Mouse (Mus musculus) adrenal gland, postnatal 25 days (tissue): ENCODE data around the gene 1110008L16Rik. TPM values are rescaled to one million over a fixed set of nuclear protein-coding genes. Genes with fewer than 3 reads are reported as not detected.
"Not testable (repeated sequence)": the region's sequence is repeated elsewhere in the genome, so short reads cannot be mapped to it uniquely, and the experiment has no call there.

ENCODE experiments used
- DNase-seq: peaks from one replicate; pipeline ENCODE4 v3.0.0; 2021; ENCODE audit warnings: mixed read lengths
- long read RNA-seq: library from polyadenylated mRNA; stranded (forward); transcript quantifications from one replicate; pipeline ENCODE4 v2.0.0, GENCODE M21; 2021
- total RNA-seq: library from RNA; stranded (reverse); gene quantifications from 2 replicates; pipeline ENCODE4 v1.2.3, GENCODE M21; 2021

1110008L16Rik gene
- 19.3 and 21.3 TPM in 2 replicates for total RNA-seq
- long read RNA-seq, transcript 1110008L16Rik-201 (7 exons, 3,122 nt) = major isoform, 10 of 14 reads
- long read RNA-seq, partial matches to known transcripts = 2 of 14 reads
- long read RNA-seq, other reads (novel, unspliced or antisense) = 2 of 14 reads

DNA sequence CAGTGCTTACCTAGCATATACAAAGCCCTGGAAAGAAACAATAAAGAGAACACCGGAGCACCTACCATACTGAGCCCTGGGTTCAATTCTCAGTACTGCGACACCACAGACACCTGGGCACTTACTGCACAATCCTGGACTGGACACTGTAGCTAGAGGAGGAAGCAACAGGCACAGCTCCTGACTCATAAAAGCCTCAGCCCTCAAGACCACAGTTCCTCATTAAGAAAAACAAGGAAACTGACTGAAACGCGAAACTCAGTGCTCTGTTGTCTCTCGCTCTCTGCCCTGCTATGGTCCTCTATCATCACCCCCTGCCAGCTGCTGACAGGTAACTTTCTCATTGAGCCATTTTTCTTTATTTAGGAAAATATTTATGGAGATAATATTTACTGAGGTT, at the start of gene 1110008L16Rik:
1110008L16Rik (plus strand) TSS at position 242 of the 400 bp plus-strand sequence.
- no peak for DNase-seq

DNA sequence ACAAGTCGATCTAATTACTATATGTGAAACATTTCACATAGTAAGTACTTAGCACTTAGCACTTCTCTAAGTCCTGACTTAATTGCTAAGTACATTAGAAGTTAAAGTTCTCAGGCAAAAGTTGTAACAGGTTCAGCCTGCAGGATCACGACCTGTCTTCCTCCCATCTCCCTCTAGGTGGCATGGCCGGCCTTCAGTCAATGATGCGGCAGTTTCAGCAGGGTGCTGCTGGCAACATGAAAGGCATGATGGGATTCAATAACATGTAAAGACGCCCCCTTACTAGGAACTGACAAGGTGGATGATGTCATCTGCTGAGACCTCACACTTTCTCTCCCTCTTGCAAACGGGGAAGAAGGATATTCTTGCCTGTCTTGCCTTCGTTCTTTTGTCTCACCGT, 37.4 kb upstream of the 1110008L16Rik start:
- not testable (repeated sequence) for DNase-seq

DNA sequence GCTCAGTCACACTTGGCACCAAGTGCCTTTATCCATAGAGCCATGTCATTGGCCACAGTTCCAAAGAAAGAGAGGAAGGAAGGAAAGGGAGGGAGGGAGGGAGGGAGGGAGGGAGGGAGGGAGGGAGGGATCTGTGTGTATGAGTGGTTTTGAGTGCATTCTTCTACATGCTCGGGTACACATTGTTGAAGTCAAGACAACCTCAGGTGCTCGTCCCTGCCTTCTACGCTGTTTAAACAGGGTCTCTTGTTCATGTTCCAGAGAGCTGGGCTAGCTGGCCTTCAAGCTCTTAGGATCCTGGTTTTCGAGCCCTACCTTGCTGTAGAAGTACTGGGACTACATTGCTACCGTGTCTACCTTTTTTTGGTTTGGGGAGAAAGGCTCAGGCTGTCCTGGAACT, 36.0 kb upstream of the 1110008L16Rik start:
- not testable (repeated sequence) for DNase-seq

DNA sequence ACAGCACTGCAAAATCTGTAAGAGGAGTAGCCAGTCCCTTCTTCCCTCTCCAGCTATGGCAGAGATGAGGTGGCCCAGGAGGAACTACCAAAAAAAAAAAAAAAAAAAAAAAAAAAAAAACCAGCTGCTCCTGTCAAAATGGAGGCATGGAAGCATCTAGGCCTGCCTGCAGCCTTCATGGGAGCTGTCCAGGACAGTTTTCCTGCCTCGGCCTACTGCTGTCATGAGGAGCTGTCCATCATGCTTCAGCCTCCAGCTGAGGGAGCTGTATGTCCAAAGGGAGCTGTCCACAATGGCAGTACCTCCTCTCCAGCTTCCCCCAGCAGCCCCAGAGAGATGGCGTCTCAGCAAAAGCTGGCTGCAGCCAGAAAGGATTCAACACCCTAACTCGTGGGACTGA, 27.1 kb upstream of the 1110008L16Rik start:
- DNase-seq = no peak

DNA sequence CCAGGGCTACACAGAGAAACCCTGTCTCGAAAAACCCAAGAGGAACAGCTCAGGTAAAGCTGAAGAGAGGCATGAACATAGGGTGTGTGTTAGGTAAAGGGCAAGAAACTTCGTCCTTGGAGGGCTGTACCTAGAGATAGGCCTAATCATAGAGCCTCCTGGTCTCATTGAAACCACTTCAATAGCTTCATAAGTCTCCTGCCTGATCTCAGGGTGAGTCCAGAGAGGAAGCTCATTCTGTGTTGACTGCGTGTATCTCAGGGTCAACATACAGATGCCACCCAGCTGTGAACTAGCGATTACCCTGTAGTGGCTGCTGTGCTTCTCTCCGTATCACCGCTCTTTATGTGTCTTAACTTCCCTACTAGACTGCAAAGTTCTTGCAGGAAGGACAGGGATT, 21.8 kb upstream of the 1110008L16Rik start:
- DNase-seq = not testable (repeated sequence)

DNA sequence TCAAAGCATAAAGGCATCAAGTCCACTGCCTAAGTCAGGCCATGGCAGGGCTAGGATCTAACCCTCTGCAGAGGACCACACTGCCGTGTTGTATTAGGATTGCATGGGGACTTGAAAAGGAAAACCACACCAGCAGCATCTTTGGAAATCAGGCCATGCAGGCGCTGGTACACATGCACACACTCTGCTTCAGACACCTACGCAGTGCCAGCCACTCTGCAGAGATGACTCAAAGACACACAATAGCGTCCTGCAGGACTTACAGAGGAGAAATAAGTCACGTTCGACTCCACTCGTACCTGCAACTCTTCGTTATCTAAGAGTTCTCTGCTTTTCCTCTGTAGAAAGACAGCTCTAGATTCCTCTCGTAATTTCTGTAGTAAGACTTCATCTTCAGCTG, 1.3 kb upstream of the 1110008L16Rik start:
- DNase-seq = no peak

DNA sequence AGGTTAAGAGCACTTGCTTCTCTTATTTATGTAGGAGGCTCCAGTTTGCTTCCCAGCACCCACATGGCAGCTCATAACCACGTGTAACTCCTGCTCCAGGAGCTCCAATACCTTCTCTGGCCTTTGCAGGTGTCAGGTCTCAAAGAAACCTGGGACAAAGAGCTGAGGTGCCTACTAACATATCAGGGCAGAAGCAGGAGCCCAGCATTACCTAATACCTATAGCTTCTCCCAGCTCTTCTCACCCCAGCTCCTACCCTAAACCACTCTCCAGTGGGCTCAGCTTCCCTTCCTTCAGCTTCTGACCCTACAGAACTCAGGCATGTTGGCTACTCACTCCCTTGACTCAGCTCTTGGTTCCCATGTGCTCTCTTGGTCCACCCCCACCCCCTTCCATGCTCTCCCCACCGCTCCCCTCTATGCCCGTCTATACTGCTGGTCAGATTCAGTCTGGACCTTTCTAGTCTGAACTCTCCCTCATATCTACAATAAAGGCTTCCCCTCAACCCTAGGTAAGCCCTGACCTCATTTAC, 1.5 kb downstream of the 1110008L16Rik start:
- DNase-seq = no peak

DNA sequence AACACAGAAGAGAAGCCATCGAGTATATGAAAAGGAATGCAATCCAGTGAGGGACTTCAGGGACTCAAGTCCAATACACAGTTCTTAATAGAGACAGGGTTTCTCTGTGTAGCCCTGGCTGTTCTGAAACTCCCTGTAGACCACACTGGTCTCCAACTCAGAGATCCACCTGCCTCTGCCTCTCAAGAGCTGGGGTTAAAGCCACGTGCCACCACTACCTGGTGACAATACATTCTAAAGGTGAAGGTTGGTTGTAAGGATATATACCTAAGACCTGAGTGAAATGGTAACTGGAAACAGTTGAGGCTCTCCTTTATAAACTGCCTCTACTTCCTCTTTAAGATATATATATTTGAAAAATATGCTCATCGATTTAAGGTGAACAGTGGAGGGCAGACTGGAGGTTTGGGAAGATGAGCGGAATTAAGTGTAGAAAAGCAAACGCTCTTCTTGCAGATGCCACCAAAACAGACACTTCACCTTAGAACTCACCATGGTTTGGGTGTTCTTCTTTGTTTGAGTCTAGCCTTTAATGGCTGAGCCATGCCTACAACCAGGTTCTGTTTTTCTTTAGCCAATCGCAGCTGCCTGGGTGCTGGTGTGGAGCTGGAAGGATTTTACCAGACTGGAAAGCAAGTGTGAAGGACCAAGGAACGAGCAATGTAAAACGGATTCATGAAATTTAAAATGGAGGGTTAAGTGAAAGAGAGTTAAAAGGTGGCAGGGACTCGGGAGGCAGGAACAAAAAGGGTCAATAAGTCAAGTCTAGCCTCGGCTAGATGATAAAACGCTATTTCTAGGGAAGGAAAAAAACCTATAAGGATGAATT, 2.3 kb downstream of the 1110008L16Rik start:
- DNase-seq = no peak

DNA sequence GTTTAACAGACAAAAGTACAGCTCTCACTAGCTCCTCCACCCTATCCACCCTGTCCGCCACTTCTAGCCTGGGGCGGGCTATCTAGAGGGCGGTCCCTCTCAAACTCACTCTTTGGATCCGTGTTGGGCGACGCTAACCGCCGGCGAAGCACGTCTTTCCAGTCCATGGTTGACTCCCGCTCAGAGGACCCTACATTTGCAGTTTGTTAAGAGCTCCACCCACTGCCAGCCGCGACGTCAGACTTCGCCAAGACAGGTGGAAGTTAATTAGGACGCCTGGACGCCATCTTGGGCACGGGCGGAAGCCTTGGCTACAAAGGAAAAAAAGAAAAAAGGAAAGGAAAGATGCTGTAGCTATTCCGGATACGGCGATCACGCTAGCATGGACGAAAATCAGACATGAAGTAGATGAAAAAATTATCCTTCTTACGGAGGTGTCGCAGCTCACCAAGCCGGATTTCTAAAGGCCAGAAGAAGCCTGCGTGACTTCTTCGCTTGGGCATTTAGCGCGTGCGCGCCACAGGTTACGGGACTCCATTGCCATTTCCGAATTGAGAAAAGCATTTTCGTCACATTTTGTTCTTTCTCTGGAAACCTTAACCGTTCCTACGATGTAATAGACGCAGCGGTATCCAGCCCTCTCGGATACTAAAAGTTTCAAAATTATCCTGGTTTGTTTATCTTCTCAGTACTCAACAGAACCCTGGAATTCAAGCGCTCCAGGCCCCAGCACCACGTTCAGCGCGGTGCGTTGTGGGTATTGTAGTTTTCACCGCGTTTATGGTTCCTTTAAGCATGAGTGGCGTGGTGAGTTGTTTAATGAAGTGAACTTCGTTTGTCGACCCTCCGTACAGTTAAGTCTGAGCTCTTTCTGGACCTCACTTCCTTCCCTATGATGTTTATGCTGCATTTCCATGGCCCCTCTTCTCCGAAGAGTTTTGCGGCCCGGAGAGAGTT, 3.4 kb downstream of the 1110008L16Rik start, which contains the start of gene Ppp2r3c:
Ppp2r3c (minus strand) TSS at position 514 of the 957 bp plus-strand sequence.
- peak; percentile 87 for DNase-seq

DNA sequence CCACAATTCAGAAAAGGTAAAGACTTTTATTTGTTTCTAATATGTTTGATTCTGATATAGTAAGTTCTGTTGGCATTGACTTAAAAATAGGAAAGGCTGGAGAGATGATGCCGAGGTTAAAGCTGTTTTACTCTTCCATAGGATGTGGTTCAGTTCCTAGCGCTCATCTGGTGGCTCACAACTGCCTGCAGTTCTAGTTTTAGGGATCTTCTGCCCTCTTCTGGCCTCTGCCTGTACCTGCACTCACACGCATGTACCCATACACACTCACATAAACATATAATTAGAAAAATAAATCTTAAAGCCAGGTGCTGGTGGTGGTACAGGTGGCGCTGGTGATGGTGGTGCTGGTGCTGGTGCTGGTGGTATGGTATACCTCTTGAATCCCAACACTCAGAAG, 7.0 kb downstream of the 1110008L16Rik start:
- no peak for DNase-seq

DNA sequence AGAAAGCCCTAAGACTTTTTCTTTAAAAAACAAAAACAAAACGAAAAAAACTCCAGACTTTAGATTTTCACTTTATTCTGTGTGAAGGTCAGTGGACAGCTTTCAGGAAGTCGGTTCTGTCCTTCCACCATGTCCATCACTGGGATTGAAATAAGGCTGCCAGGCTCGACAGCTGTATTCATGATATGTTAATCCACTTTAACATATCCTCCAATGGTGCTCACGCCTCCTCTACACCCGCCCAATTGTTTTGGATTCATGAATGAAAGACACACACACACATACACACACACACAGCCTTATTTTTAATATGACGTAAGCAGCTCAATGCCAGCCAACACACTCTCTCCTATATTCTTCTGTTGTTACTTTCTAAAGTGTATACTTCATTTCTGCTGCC, 8.2 kb downstream of the 1110008L16Rik start:
- no peak for DNase-seq

DNA sequence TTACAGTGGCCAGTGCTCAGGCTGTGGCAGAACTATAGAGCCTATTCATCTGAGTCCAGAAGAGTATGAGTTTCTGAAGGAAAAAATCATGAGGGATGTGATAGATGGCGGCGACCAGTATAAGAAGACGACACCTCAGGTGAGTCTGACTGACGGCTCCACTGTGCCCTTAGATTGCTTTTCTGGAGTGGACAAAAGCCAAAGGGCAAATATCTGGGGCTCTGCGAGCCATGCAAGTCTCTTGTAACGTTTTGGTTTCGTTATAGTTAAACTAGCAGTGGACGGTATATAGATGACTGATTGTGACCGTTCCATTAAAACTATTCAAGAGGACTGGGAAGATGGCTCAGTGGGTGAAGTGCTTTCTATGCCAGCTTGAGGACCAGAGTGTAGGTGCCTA, 9.4 kb downstream of the 1110008L16Rik start:
- DNase-seq = no peak

DNA sequence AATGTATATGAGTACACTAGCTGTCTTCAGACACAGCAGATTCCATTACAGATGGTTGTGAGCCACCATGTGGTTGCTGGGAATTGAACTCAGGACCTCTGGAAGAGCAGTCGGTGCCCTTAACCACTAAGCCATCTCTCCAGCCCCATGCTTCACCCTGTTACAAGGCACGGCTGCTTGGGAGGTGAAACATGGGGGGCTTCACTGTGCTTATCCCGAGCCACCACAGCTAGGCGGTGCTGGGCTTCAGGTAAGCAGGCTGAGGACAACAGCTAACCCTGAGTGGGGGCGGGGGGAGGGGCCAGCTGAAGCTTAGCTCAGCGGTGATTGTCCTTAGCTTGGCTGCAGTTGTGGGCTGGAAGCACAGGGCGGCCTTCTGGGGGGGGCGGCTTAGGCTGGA, 10.1 kb downstream of the 1110008L16Rik start:
- DNase-seq = no peak

DNA sequence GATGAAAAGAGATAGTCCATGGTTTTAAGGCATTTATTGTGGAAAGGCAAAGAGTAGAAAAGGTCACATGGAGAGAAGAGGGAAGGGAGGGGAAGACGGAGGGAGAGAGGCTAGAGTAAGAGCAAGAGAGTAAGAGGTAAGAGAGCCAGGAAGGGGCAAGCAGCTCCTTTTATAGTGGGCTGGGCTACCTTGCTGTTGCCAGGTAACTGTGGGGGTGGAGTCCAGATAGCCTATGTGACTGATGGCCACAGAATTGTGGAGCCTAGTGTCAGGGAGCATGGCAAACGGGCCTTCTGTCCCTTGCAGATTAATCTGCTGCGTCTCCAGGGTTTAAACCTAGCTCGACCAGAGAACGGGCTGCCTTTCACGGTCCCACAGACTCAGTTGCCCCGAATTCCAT, 12.5 kb downstream of the 1110008L16Rik start:
- no peak for DNase-seq

DNA sequence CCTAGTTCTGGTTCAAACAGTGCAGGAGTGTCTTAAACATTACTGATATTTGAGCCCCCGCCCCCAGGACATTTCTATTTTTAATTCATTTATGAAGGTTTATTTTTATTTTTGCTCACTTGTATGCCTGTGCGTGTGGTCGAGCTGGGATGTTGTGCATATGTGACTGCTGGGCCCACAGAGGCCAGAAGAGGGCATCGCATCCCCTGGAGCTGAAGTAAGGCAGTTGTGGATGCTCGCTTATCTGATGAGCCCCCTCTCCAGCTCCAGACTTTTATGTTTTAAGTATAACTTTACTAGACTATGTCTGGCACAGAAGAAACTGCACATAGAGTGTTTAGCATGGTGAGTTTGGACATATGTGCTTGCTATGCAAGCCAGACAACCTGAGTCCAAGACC, 14.5 kb downstream of the 1110008L16Rik start:
- no peak for DNase-seq

DNA sequence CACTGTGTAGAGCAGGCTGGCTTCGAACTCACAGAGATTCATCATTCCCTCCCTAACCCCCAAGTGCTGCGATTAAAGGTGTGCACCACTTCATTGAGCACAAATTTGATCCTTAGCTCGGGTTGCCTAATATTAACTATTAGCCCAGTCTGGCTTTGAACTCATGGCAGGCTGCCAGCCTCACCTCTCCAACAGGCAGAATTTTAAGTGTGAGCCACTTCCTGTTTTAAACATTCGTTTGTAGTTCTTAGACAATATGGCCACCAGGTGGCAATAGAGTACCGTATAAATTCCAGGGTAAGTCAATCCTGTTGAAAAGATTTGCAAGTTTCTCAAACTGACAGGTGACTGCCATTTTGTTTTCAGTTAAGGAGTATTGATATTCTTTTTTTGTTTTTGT, 15.8 kb downstream of the 1110008L16Rik start:
- DNase-seq = peak; percentile 49

DNA sequence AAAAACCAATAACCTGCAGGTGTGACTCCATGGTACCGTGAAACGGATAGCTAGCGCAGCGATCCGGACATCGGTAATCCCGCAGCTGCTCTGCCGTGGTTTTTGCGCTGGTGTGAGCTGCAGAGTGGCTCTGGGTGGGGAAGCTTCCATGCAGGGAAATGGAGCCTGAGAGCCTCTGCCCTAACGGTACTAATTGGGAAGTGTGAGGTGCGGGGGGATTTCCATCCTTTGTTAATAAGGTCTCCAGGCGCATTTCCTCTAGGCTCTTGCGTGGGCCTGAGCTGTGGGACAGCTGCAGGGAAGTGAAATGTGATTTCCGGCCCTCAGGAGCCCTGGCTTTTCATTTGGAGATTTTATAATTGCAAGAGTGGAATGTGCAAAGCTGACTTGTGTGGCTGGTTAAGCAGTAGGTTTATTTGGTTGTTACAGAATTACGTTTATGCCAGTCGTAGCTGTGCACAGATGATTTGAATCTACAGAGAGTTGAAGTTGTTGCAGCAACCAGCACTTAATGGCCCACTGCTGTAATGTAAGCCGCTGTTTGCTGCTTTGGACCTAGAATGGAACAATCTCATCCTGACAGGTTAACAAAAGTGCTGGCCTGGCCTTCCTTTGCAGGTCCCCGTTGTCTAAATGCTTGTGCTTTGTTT, 22.4 kb downstream of the 1110008L16Rik start:
- no peak for DNase-seq

DNA sequence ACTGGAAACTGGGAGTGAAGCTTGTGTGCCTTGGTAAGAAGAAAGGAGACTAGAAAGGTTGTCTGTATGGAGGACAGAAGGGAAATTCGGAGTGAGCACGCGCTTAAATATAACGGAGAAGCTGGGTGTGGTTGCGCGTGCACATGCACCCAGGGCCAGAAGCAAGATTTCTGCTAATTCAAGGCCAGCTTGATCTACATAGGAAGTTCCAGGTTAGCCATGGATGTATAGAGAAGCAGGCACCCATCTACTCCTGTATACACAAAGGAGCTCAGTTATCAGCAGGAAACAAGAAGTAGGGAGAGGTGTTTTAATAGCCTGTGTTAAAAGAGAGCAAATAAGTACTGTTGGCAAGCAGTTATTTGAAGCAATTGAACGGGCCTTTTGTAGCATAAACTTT, 26.3 kb downstream of the 1110008L16Rik start:
- no peak for DNase-seq

DNA sequence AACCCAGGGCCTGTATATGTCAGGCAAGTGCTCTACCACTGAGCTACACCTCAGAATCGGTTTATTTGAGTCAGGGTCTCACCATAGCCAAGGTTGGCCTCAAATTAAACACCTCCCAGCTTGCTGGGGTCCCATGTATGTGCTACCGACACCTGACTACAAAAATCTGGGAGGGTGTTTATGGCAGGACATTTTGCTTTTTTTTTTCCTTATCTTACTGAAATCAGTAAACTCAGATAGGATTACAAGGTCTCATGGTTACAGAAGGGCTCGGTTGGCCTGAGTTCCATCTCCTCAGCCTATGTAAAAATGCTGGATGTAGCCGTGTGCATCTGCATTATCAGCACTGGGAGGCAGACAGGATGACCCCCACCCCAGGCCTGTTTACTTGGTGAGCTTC, 29.4 kb downstream of the 1110008L16Rik start:
- no peak for DNase-seq

DNA sequence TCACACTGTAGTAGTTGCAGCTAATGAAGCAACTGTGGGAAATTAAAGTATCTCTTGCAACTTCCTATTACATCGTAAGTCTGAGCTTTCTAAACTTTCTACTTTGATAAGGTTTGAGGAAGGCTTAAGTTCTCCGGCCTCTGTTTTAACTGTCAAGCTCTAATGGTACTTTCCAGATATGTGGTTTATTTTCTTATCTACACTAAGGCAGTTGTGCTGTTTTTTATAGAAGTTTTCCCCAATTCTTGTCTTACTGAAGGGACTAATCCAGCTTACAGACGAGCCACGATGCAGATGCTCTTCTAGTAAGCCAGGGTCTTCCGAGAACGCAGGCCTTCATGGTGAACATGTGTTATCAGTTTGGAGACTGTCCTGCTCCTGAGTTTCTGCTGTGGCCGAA, 30.0 kb downstream of the 1110008L16Rik start:
- no peak for DNase-seq

DNA sequence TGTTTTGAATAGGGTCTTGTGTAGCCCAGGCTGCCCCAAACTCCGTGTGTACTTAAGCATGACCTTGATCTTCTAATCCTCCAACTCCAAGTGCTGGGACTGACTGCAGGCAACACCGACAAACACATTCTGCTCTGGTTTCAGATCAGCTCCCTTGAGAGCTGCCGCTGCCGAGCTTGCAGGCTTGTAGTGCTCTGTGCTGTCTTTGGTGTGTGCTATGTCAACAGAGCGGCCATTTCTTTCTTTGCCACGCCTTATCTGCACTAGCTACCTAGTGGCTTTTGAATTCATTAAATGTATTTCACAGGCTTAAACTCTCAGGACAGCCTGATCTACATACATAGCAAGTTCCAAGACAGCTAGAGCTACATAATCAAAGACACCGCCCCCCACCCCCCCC, 34.3 kb downstream of the 1110008L16Rik start:
- DNase-seq = no peak

DNA sequence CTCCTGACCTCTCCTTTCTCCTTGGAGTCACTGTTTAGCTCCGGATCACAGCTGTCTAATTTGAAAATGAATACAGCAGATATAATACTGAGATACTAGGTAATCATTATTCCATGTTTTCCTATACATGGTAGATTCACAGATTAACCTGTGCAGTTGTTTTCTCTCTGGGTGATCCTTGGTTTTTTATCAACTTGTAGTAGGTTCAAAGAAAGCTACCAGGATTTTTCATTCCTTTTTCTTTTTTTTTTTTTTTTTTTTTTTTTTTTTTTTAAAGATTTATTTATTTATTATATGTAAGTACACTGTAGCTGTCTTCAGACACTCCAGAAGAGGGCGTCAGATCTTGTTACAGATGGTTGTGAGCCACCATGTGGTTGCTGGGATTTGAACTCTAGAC, 39.1 kb downstream of the 1110008L16Rik start:
- DNase-seq = not testable (repeated sequence)
